Mouse (Mus musculus) retina, postnatal 7 days (tissue): Measurements from ENCODE around the gene Negr1.
"Not testable (repeated sequence)": the region's sequence is repeated elsewhere in the genome, so short reads cannot be mapped to it uniquely, and the experiment has no call there.

Experiments used
- DNase-seq: peaks from one replicate; pipeline ENCODE4 v3.0.0-alpha.2; 2012; ENCODE audit warnings: low read depth, low spot score

Gene Negr1

DNA sequence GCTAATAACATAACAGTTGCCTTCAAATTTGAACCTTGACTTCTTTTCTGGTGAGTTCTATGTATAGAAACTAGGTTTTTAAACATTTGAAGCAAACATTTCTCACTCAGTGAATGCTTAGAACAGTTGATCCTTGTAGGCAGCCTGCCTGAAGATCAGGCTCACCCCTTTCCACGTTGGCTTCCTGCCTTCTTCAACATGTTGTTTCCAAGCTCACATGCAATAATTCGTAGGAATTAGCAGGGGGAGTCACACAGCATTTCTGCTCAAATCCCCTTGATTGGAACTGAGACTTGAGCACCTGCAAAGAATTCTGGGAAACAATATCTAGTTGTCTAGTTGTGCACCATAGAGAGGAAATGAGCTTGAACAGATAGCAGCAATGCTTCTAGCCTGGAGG lies 430.6 kb downstream of the Negr1 start:
- no peak for DNase-seq

GRCm38 (mm10) chr3:156992811-156993210 lies 431.2 kb downstream of the Negr1 start:
- DNase-seq = no peak

DNA sequence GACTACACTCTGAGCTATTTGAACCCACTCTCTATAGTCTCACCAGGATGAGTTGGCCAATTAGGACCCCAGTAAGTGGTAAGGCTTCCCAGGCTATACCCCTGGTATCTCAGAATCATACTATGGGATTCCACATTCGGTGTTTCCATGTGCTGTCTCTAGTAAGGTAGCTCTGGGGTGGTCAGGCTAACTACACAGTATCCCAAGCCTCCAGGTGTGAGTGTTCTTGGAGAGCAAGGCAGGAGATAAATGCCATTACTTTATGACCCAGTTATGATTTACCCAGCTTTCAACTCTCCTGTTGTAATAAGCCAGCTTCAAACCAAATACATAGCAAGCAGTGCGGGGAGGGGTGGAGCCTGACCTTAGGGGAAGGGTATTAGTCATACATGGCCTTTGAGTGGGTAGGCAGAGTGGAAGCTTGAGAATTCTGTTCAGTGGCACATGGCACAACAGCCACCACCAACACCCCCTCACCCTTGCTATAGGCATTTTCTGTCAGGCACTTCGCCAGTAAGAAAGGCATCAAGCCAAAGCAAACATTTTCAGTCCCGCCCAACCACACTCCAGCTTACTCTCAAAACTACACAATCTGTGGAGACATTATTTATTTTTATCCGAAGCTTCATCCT lies 437.7 kb downstream of the Negr1 start:
- no peak for DNase-seq

- DNase-seq = no peak
These were observed 460.0 kb downstream of the Negr1 start for GRCm38 (mm10) chr3:157021632-157022031.

GRCm38 (mm10) chr3:157024580-157024979 lies 463.0 kb downstream of the Negr1 start:
- no peak for DNase-seq

GRCm38 (mm10) chr3:157031513-157032142 lies 470.0 kb downstream of the Negr1 start:
- DNase-seq = no peak

DNA sequence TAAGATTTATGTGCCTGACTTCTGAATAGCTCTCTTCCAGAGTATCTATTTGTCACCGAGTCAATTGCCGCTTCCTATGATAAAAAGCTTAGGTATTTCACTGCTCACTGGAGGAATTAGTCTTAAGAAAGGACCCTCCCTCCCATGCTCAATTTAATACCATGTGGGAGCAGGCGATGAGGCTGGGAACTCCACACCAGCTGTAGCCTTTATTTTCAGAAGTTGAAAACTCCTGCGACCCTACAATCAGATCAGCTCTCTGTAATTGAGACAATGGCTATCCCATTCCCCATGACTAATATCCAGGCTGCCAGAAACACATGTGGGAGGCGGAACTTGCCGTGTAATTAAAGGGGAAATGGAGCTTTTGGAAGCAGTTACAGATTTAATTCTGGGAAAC lies 474.4 kb downstream of the Negr1 start:
- DNase-seq = no peak

- DNase-seq = no peak
These were observed 475.0 kb downstream of the Negr1 start for GRCm38 (mm10) chr3:157036568-157036967.

GRCm38 (mm10) chr3:157040619-157041018 lies 479.0 kb downstream of the Negr1 start:
- DNase-seq = no peak

DNA sequence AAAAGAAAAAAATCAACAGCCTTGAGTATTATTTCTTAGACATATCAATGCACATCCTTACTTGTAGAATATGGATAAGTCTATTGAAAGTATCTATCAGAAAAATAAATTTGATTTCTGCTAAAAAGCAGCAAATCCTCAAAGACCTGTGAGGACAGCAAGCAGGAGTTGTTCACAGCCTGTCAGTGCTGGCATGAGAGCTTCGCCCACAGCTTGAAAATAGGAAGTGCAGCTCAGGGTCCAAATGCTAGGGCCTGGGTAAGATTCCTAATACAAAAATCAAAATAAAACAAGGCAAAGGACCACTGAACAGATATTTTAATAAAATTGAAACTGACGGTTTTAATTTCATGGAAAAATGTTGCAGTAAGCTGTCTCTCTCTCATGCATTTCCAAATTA lies 483.0 kb downstream of the Negr1 start:
- DNase-seq = no peak

- not testable (repeated sequence) for DNase-seq
These were observed 502.8 kb downstream of the Negr1 start for GRCm38 (mm10) chr3:157064438-157064837.

- no peak for DNase-seq
These were observed 504.7 kb downstream of the Negr1 start for GRCm38 (mm10) chr3:157066331-157066730.

DNA sequence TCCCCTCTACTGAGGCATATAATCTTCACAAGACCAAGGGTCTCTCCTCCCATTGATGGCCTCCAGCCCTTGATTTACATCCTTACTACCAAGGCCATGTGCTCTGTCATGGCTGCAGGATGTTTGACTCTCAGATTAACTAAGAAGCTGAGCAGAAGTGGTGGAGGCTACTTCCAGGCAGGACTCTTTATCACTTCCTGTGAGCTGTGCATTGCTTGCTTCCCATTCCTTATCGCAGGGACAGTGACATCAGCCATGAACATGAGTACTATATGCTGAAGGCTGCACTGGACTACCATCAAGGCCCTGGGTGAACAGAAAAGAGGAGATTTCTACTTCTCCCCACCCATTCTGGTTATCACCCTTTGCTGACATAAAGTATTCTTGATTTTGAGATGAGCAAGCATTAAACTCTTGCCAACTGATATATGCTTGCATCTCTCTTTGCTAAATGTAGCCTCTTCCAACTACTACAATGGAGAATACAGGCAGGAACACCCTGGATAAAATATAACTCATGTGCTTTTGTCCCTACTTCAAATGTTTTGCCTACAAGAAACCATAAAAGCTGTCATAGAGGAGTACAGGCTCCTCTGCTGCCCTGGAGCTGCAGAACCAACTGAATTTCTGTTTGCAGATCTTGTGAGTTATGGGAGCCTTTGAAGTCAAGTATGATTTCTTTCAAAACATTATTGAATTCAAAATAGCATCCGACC lies 517.8 kb downstream of the Negr1 start:
- no peak for DNase-seq

- no peak for DNase-seq
These were observed 518.3 kb downstream of the Negr1 start for GRCm38 (mm10) chr3:157079966-157080306.

DNA sequence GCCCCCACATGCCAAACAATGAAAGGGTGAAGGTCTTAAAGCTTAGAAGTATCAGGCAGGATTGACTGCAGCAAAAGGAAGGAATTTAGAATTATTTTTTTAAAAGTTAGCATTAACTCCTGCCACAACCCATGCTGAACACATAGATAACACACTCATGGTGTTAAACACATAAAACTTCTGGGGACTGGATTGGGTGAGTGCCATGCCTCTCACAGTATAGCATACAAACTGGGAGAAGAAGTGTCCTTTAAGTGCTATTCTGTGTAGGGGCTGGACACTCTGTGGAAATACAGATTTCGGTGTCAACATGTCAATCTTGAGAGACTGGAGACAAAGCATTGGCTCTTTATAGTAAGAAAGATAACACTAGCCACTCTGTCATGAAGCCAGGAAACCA lies 519.0 kb downstream of the Negr1 start:
- DNase-seq = no peak

GRCm38 (mm10) chr3:157082808-157083784 lies 521.5 kb downstream of the Negr1 start:
- no peak for DNase-seq

- no peak for DNase-seq
These were observed 523.6 kb downstream of the Negr1 start for GRCm38 (mm10) chr3:157085180-157085579.

DNA sequence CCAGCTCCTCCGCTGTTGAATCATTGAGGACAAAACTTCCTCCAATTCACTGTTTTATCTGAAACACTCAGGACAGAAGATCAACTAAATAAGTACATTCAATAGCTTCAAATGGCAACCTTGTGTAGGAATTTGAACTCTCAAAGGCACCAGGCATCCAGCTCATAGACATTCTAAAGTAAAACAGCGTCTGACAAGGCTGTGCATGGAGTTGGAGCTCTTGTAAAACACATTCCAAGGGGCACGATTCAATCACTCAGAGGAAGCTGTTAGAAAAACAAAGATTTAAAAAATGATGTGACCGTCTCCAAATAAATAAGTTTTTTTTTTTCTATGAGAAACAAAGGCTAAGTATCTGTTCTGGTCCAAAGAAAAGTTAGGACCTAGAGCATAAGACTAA lies 528.5 kb downstream of the Negr1 start:
- no peak for DNase-seq

DNA sequence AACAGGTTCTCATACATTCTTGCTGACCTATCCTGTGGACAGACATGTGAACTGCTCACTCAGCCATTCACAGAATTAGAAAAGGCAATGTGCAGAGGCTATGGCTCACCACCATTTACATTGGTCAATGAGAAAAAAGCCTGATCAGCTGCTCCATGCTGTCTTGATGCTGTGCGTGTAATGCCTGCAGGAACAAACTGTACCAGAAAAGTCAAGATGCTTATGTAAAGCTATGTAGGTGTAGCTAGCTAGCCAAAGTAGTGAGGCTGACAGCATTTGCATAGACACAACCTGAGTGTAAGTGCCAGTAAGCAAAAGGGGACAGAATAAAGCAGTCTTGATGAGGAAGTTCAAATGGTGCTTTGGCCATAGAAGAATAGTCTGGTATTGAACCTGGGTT lies 534.7 kb downstream of the Negr1 start:
- no peak for DNase-seq

DNA sequence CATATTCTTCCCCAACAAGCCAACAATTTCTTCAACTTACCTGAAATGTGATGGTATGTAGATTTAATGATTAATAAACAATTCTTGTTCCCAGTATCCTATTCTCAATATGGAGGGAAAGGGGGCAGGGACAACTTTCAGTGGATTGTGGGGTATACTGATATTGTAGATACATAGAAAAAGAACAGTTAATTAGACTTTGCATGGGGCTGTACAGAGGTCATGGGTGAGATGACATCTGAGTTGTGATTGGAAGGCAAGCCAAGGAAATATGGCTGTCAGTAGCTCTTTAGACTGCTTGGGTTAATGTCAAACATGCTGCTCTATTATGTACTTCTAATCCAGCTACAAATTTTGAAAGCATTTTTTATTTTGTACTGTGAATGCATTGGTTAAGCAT lies 535.9 kb downstream of the Negr1 start:
- no peak for DNase-seq

GRCm38 (mm10) chr3:157098417-157098816 lies 536.8 kb downstream of the Negr1 start:
- no peak for DNase-seq
